Mouse (Mus musculus): ENCODE measurements around the gene Maff.

DNA sequence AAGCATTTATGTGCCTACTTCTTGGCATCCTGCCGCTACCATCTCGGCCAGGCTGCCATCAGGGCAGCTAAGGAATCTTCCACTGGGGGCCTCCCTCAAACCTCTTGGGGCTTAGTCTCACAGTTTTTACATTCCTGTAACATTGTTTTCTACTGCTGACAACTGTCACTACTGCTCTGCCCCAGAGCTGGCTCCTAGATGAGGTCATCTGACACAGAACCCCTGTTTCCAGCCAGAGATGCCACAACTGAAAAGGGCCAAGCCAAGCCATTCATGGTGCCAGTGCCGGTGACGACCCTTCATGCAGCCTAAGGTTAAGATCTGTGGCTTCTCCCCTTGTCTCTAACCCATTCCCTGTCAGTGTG lies 22.6 kb upstream of the Maff start:
- no peak for TF ChIP-seq CTCF (IDR thresholded peaks at IDR 0.05; ENCODE audit: extremely low read depth, insufficient read depth, insufficient read length, insufficient replicate concordance)
- no peak for TF ChIP-seq POLR2A (IDR thresholded peaks at IDR 0.05; ENCODE audit: low read depth, low read length)
